Mouse (Mus musculus) midbrain, embryonic 13.5 days (tissue): Measurements from ENCODE around the gene Wwtr1. TPM values are rescaled to one million over a fixed set of nuclear protein-coding genes. Genes with fewer than 3 reads are reported as not detected.

ENCODE experiments used
- ATAC-seq: fragments of 200-750 bp; cut with Nextera tagmentation; 2 replicates; pipeline ENCODE4 v1.8.0; 2017; ENCODE audit warnings: mild to moderate bottlenecking, moderate TSS enrichment, moderate library complexity
- H3K27ac ChIP-seq: fragments of 300-500 bp; sonication (generic); 2 replicates; pipeline ENCODE4 v1.5.1; 2015; ENCODE audit warnings: inconsistent platforms, mild to moderate bottlenecking, moderate library complexity
- H3K27me3 ChIP-seq: fragments of 300-500 bp; sonication (generic); 2 replicates; pipeline ENCODE4 v1.6.1; 2015; ENCODE audit warnings: mild to moderate bottlenecking, inconsistent platforms
- H3K36me3 ChIP-seq: fragments of 300-500 bp; sonication (generic); 2 replicates; pipeline ENCODE4 v1.6.1; 2015; ENCODE audit warnings: mild to moderate bottlenecking, inconsistent platforms
- H3K4me1 ChIP-seq: fragments of 300-500 bp; sonication (generic); replicated peaks from 2 replicates; pipeline ENCODE4 v1.6.1; 2015; ENCODE audit warnings: inconsistent platforms
- H3K4me2 ChIP-seq: fragments of 300-500 bp; sonication (generic); replicated peaks from 2 replicates; pipeline ENCODE4 v1.6.1; 2015; ENCODE audit warnings: moderate library complexity, mild to moderate bottlenecking, inconsistent platforms
- H3K4me3 ChIP-seq: fragments of 300-500 bp; sonication (generic); replicated peaks from 2 replicates; pipeline ENCODE4 v1.5.1; 2015; ENCODE audit warnings: mild to moderate bottlenecking, inconsistent platforms
- H3K9ac ChIP-seq: fragments of 300-500 bp; sonication (generic); replicated peaks from 2 replicates; pipeline ENCODE4 v1.6.1; 2015; ENCODE audit warnings: mild to moderate bottlenecking, inconsistent platforms
- H3K9me3 ChIP-seq: fragments of 300-500 bp; sonication (generic); 2 replicates; pipeline ENCODE4 v1.6.1; 2016; ENCODE audit warnings: mild to moderate bottlenecking, inconsistent platforms
- WGBS: fragments of 180-500 bp; shearing (Covaris S2); methylation state at CpG from one replicate; pipeline ENCODE4 v1.1.7; 2015; 5-methylcytosine and 5-hydroxymethylcytosine counted together
- polyA plus RNA-seq: library from polyadenylated mRNA; unstranded; fragments of >200 nt; fragmentation: Nextera tagmentation; extraction: Ambion mirVana; gene quantifications from 2 replicates; pipeline ENCODE4 v1.2.1, GENCODE M21; 2015

The Wwtr1 gene
- polyA plus RNA-seq, 1 experiment from 2014 or later: 8.1 TPM

GRCm38 (mm10) chr3:57470326-57470725 is 105.4 kb downstream of the Wwtr1 start:
- Histone ChIP-seq H3K27me3 (no peaks in the 10 kb centered on the region), H3K4me1 (peaks cover 28% of the 10 kb centered on the region), H3K9ac (no peak overlapping the region), H3K4me2 (peak overlapping the region; percentile 52), H3K36me3 (no peaks in the 10 kb centered on the region), H3K27ac (peak overlapping the region; percentile 66; the same call in 1 of the 2 replicates), H3K4me3 (no peak overlapping the region), H3K9me3 (no peaks in the 10 kb centered on the region)
- WGBS: 21% methylated on average over 5 of the region's 5 CpGs
- 0 out of 2 replicates have a peak, but pooled peaks have one; percentile 41 for ATAC-seq

- WGBS: 95% methylated on average over 3 of the region's 3 CpGs
- no peak for ATAC-seq
These were observed 106.4 kb downstream of the Wwtr1 start for GRCm38 (mm10) chr3:57469325-57469724.

DNA sequence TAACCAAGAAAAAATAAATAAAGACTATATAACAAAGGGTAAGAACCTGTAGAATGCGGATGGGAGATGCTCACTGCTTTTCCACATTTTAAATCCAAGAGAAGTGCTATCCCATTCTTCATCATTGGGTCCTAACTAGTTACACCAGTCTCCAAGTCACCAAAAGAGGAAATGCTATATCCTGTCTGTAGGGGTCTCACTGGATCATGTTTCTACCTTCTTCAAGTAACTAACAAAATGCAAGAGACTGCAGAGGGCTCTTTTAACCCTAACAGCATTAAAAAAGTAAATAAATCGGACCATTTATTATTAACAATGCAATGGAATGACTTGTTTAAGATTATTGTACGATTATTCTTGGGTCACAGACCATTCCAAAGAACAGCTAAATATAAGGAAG is 109.4 kb downstream of the Wwtr1 start:
- WGBS: 68% methylated on average over 3 of the region's 3 CpGs
- H3K9me3 ChIP-seq: no peaks in the 10 kb centered on the region
- no peaks in the 10 kb centered on the region for H3K27me3 ChIP-seq
- H3K27ac ChIP-seq: no peak overlapping the region
- ATAC-seq: no peak; the same call in 1 of the 2 replicates
- no peaks in the 10 kb centered on the region for H3K36me3 ChIP-seq
- no peak overlapping the region for H3K9ac ChIP-seq
- H3K4me2 ChIP-seq: no peak overlapping the region
- peaks cover 12% of the 10 kb centered on the region for H3K4me1 ChIP-seq
- H3K4me3 ChIP-seq: no peak overlapping the region

More at GRCm38 (mm10) chr3:57469325-57469724, 106.4 kb downstream of the Wwtr1 start:
- no peak overlapping the region for H3K4me2 ChIP-seq
- no peak overlapping the region for H3K27ac ChIP-seq
- no peak overlapping the region for H3K9ac ChIP-seq
- no peak overlapping the region for H3K4me3 ChIP-seq
- no peaks in the 10 kb centered on the region for H3K27me3 ChIP-seq
- H3K36me3 ChIP-seq: no peaks in the 10 kb centered on the region
- H3K4me1 ChIP-seq: peaks cover 28% of the 10 kb centered on the region
- H3K9me3 ChIP-seq: no peaks in the 10 kb centered on the region

GRCm38 (mm10) chr3:57463302-57463701 is 112.4 kb downstream of the Wwtr1 start:
- Histone ChIP-seq H3K27me3 (no peaks in the 10 kb centered on the region), H3K9me3 (no peaks in the 10 kb centered on the region; the same call in 1 of the 2 replicates), H3K4me3 (no peak overlapping the region), H3K4me1 (no peaks in the 10 kb centered on the region), H3K36me3 (no peaks in the 10 kb centered on the region), H3K4me2 (no peak overlapping the region), H3K27ac (no peak overlapping the region), H3K9ac (no peak overlapping the region)
- ATAC-seq: no peak
- 85% methylated on average over 4 of the region's 4 CpGs for WGBS

DNA sequence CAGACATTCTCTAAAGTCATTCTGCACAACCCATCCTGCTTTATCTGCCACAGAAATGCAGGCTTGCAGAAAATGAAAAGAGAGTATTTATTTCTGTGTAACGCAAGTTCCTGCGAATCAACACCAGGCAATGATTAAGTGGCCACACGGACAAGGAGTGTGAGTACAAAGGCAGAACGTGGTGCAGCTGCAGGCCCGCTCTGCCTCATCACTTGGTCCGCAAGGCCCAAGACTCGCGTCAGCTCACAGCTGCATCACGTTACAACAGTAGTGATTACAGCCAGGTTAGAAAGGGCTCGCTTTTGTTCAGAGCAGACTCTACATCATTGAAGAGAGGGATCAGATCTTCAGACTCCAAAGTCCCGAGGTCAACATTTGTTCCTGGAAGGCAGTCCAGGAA is 117.1 kb downstream of the Wwtr1 start:
- no peak for ATAC-seq

DNA sequence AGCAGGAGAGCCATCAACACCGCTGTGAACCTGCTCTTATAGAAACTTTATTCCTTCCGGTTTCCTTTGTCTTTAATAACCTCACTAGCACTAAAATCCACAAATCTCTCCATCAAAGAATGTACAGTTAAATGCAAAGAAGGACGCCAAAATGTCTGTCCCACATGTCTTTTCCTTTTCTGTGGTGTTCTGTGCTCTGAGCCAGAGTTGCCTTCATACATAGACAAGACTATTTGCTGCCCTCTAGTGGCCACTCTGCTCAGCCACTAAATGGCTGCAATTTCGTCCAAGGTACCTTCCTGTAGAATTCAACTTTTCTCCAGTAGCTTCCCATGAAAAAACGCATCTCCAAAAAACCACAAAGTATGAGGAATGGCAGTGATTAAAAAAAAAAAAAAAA is 127.3 kb downstream of the Wwtr1 start:
- Histone ChIP-seq H3K36me3 (no peaks in the 10 kb centered on the region), H3K4me3 (no peak overlapping the region), H3K9ac (no peak overlapping the region), H3K27me3 (no peaks in the 10 kb centered on the region), H3K9me3 (no peaks in the 10 kb centered on the region), H3K27ac (no peak overlapping the region), H3K4me2 (no peak overlapping the region), H3K4me1 (no peaks in the 10 kb centered on the region)
- 37% methylated on average over 5 of the region's 5 CpGs for WGBS
- no peak for ATAC-seq

More for the DNA sequence above, 117.1 kb downstream of the Wwtr1 start:
- no peak overlapping the region for H3K4me3 ChIP-seq
- H3K4me2 ChIP-seq: no peak overlapping the region
- H3K4me1 ChIP-seq: no peaks in the 10 kb centered on the region
- H3K27ac ChIP-seq: no peak overlapping the region
- 74% methylated on average over 11 of the region's 11 CpGs for WGBS
- H3K9me3 ChIP-seq: no peaks in the 10 kb centered on the region; the same call in 1 of the 2 replicates
- no peak overlapping the region for H3K9ac ChIP-seq
- H3K27me3 ChIP-seq: no peaks in the 10 kb centered on the region
- H3K36me3 ChIP-seq: no peaks in the 10 kb centered on the region

DNA sequence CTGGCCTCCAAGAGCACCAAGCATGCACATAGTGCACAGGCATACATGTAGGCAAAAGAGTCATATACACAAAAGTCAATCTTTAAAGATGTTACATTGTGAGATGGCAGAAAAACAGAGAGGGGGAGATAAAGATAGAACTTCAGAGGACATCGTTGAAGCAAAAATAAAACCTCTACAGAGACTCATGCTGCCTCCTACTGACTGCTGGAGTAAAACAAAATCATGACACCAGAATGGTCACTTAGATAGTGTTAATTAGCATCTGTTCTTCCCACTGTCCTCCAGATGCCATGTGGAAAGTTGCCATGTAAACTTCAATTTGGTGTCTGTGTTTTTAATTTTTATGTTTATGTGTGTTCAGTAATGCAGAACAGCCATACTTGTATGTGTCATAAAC is 127.8 kb downstream of the Wwtr1 start:
- Histone ChIP-seq H3K27ac (no peak overlapping the region), H3K4me2 (no peak overlapping the region), H3K27me3 (no peaks in the 10 kb centered on the region), H3K36me3 (no peaks in the 10 kb centered on the region), H3K9me3 (no peaks in the 10 kb centered on the region), H3K9ac (no peak overlapping the region), H3K4me1 (no peaks in the 10 kb centered on the region), H3K4me3 (no peak overlapping the region)
- 56% methylated on average over 1 of the region's 1 CpGs for WGBS
- no peak for ATAC-seq

DNA sequence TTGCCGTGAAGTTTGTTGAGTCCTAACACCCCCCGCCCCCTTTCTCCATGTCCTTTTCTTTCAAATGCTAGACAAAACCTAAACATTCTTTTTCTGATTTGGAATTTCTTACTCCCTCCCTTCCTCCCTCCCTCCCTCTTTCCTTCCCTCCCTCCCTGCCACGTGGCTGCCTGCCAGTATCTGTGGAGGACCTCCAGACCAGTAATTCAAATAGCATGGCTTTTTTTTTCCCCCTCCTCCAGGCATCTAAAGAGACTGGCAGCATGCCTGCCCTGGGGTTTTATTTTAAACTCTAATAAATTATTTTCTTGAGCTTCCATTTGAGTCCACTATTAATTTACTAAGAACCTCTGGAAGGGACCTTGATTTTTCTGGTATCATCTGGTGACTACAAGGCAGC is 130.0 kb downstream of the Wwtr1 start:
- H3K9me3 ChIP-seq: no peaks in the 10 kb centered on the region
- no peak overlapping the region for H3K4me3 ChIP-seq
- H3K4me2 ChIP-seq: no peak overlapping the region
- no peaks in the 10 kb centered on the region for H3K27me3 ChIP-seq
- H3K27ac ChIP-seq: no peak overlapping the region
- no peaks in the 10 kb centered on the region for H3K36me3 ChIP-seq
- no peak for ATAC-seq
- WGBS: 56% methylated on average over 3 of the region's 3 CpGs
- no peak overlapping the region for H3K9ac ChIP-seq
- no peaks in the 10 kb centered on the region for H3K4me1 ChIP-seq

GRCm38 (mm10) chr3:57440956-57441355 is 134.8 kb downstream of the Wwtr1 start:
- no peaks in the 10 kb centered on the region for H3K9me3 ChIP-seq
- no peak overlapping the region for H3K9ac ChIP-seq
- ATAC-seq: no peak
- H3K4me2 ChIP-seq: no peak overlapping the region
- H3K4me3 ChIP-seq: no peak overlapping the region
- H3K27me3 ChIP-seq: no peaks in the 10 kb centered on the region
- 72% methylated on average over 3 of the region's 3 CpGs for WGBS
- no peak overlapping the region for H3K27ac ChIP-seq
- no peaks in the 10 kb centered on the region for H3K4me1 ChIP-seq
- H3K36me3 ChIP-seq: no peaks in the 10 kb centered on the region

DNA sequence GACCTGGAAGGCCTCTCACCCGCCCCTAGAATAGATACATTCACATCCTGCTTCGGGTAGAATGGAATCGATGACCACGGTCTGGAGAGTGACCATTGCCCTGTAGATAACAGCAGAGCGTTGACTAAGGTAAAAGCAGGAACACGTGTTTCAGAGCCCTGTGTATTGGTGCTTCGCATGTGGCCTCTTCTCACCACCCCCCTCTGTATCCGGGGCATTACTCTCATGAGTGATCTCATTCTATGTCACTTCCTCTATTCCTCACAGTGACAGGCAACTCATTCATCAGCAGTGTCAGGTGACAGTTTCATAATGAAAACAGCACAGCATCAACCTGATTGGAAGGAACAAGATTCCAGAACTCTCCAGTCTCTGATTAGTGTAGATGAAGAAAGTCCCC is 140.3 kb downstream of the Wwtr1 start:
- no peak overlapping the region for H3K27ac ChIP-seq
- no peak overlapping the region for H3K9ac ChIP-seq
- no peak overlapping the region for H3K4me3 ChIP-seq
- no peaks in the 10 kb centered on the region for H3K27me3 ChIP-seq
- H3K9me3 ChIP-seq: no peaks in the 10 kb centered on the region
- H3K4me1 ChIP-seq: no peaks in the 10 kb centered on the region
- no peak for ATAC-seq
- 86% methylated on average over 8 of the region's 8 CpGs for WGBS
- no peaks in the 10 kb centered on the region for H3K36me3 ChIP-seq
- H3K4me2 ChIP-seq: no peak overlapping the region

GRCm38 (mm10) chr3:57431706-57432105 is 144.0 kb downstream of the Wwtr1 start:
- no peak for ATAC-seq
- no peaks in the 10 kb centered on the region for H3K4me1 ChIP-seq
- WGBS: 84% methylated on average over 3 of the region's 3 CpGs

GRCm38 (mm10) chr3:57429486-57429885 is 146.2 kb downstream of the Wwtr1 start:
- Histone ChIP-seq H3K9me3 (no peaks in the 10 kb centered on the region), H3K9ac (no peak overlapping the region), H3K27me3 (no peaks in the 10 kb centered on the region), H3K4me2 (no peak overlapping the region), H3K4me3 (no peak overlapping the region), H3K27ac (no peak overlapping the region), H3K36me3 (no peaks in the 10 kb centered on the region), H3K4me1 (0 out of 2 replicates have a peak, but pooled peaks cover 2% of the 10 kb centered on the region)
- no peak for ATAC-seq
- 75% methylated on average over 4 of the region's 4 CpGs for WGBS

More at GRCm38 (mm10) chr3:57431706-57432105, 144.0 kb downstream of the Wwtr1 start:
- no peaks in the 10 kb centered on the region for H3K36me3 ChIP-seq
- H3K4me3 ChIP-seq: no peak overlapping the region
- no peak overlapping the region for H3K9ac ChIP-seq
- H3K4me2 ChIP-seq: no peak overlapping the region
- no peaks in the 10 kb centered on the region for H3K27me3 ChIP-seq
- no peaks in the 10 kb centered on the region for H3K9me3 ChIP-seq
- no peak overlapping the region for H3K27ac ChIP-seq
